Mouse (Mus musculus) cerebellum, adult 2 months (tissue): ENCODE data around the gene Hnf4a. TPM values are rescaled to one million over a fixed set of nuclear protein-coding genes. Genes with fewer than 3 reads are reported as not detected.

Source experiments
- DNase-seq, 2 experiments: peaks; one replicate each; pipeline ENCODE4 v3.0.0; 2021
- H3K27ac ChIP-seq: fragments of 200-500 bp; 2 replicates; pipeline ENCODE4 v1.5.1; 2012; ENCODE audit warnings: low read length, control low read depth, inconsistent platforms; ENCODE audit not compliant: insufficient read depth
- H3K27me3 ChIP-seq: fragments of 200-500 bp; 2 replicates; pipeline ENCODE4 v1.6.1; 2012; ENCODE audit warnings: inconsistent platforms, mild to moderate bottlenecking, low read length, moderate library complexity; ENCODE audit not compliant: control insufficient read depth, insufficient read depth
- H3K4me1 ChIP-seq: fragments of 200-500 bp; 2 replicates; pipeline ENCODE4 v1.6.1; 2011; ENCODE audit warnings: low read length; ENCODE audit not compliant: control insufficient read depth, insufficient read depth
- H3K4me3 ChIP-seq: fragments of 200-500 bp; replicated peaks from 2 replicates; pipeline ENCODE3; 2011; ENCODE audit warnings: mild to moderate bottlenecking, low read depth, low read length, control low read depth; ENCODE audit not compliant: insufficient read depth
- CTCF ChIP-seq: fragments of 200-500 bp; IDR thresholded peaks from 2 replicates; pipeline ENCODE4 v1.5.1; 2011; ENCODE audit warnings: low read depth, mild to moderate bottlenecking, control low read depth, low read length, moderate library complexity, borderline replicate concordance; ENCODE audit not compliant: insufficient read depth
- POLR2A ChIP-seq: fragments of 200-500 bp; IDR thresholded peaks from 2 replicates; pipeline ENCODE4 v1.6.1; 2011; ENCODE audit warnings: low read length, control low read depth, borderline replicate concordance; ENCODE audit not compliant: insufficient read depth
- WGBS: fragments of 180-500 bp; shearing (Covaris S2); methylation state at CpG from one replicate; pipeline ENCODE4 v1.1.7; 2018; 5-methylcytosine and 5-hydroxymethylcytosine counted together
- polyA plus RNA-seq: library from polyadenylated mRNA; depleted of rRNA; stranded (reverse); fragments of >200 nt; gene quantifications from 2 replicates; pipeline ENCODE4 v1.2.3, GENCODE M21; 2012

Hnf4a gene
- polyA plus RNA-seq, 1 experiment = 0.03 TPM

- WGBS = 53% methylated on average over 1 of the region's 1 CpGs
Measured at GRCm38 (mm10) chr2:163558548-163558947, 51.9 kb downstream of the Hnf4a start.

GRCm38 (mm10) chr2:163559236-163559635 lies 52.6 kb downstream of the Hnf4a start:
- no peak for DNase-seq
- WGBS = 93% methylated on average over 5 of the region's 5 CpGs
- Histone ChIP-seq H3K27me3 (no peaks in the 10 kb centered on the region), H3K4me3 (no peak overlapping the region), H3K4me1 (no peaks in the 10 kb centered on the region), H3K27ac (no peak overlapping the region)
- TF ChIP-seq CTCF (no peak), POLR2A (no peak)

More at GRCm38 (mm10) chr2:163558548-163558947, 51.9 kb downstream of the Hnf4a start:
- Histone ChIP-seq H3K4me1 (no peaks in the 10 kb centered on the region), H3K27ac (no peak overlapping the region), H3K4me3 (no peak overlapping the region), H3K27me3 (no peaks in the 10 kb centered on the region)
- no peak for DNase-seq
- no peak for TF ChIP-seq POLR2A

- Histone ChIP-seq H3K4me1 (no peaks in the 10 kb centered on the region), H3K4me3 (no peak overlapping the region), H3K27me3 (no peaks in the 10 kb centered on the region), H3K27ac (no peak overlapping the region)
- 79% methylated on average over 3 of the region's 3 CpGs for WGBS
- TF ChIP-seq CTCF = no peak
- no peak for TF ChIP-seq POLR2A
- no peak for DNase-seq
Measured at GRCm38 (mm10) chr2:163560247-163560646, 53.6 kb downstream of the Hnf4a start.

DNA sequence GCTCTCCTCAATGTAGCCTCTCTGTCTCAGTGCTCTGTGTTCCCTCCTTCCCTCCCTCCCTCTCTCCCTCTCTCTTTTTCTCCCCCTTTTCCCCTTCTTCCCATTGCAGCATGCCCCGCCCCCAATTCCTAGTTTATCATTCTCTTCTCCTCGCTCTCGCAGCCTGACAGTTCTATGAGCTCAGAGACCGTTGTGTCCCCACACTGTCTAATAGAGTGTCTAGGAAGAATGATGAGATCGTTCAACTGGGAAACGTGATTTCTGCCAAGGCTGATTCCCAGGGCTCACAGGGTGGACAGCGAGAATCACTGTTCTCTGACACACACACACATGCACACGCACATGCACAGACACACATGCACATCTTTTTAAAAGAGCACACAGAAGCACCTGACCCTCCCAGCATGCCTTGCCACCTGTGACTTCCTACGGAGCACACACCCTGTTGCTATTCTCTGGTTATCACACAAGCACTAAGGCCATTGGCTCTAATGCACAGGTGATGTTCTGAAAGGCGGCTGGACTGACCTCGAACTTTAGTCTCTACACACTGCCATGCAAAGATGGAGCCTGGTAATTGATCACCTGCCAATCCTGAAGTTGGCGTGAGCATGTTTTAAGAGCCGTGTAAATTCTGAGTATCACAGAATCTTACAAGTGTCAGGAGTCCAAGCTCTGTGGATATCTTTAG lies 54.8 kb downstream of the Hnf4a start:
- WGBS = 59% methylated on average over 13 of the region's 13 CpGs
- no peak for DNase-seq
- no peaks in the 10 kb centered on the region for H3K27me3 ChIP-seq
- no peak overlapping the region for H3K4me3 ChIP-seq
- H3K27ac ChIP-seq = no peak overlapping the region
- TF ChIP-seq CTCF = no peak
- no peak for TF ChIP-seq POLR2A
- no peaks in the 10 kb centered on the region for H3K4me1 ChIP-seq

DNA sequence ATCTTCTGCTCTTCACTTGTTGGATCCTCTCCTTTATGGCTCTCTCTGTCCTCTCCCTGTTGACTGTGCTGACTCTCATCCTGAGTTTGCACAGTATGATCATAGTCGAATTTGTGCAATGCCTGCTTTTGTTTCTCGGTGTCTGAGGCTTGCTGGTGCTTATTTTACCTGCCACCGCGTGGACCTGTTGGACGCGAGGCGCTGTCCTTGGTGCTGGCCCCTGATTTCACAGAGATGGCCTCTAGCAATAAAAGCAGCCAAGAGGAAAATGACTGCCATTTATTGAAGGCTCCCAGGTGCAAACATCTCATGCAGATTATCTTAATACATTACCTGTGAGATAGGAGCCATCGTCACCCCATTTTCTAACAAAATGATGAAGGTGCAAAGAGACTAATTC lies 58.0 kb downstream of the Hnf4a start:
- Histone ChIP-seq H3K4me1 (no peaks in the 10 kb centered on the region), H3K27me3 (no peaks in the 10 kb centered on the region), H3K4me3 (no peak overlapping the region), H3K27ac (no peak overlapping the region)
- no peak for TF ChIP-seq CTCF
- TF ChIP-seq POLR2A = no peak
- DNase-seq = no peak
- 50% methylated on average over 8 of the region's 8 CpGs for WGBS

- TF ChIP-seq POLR2A (no peak), CTCF (no peak)
- 81% methylated on average over 3 of the region's 3 CpGs for whole genome bisulfite sequencing
- Histone ChIP-seq H3K27ac (no peak overlapping the region), H3K27me3 (no peaks in the 10 kb centered on the region), H3K4me3 (no peak overlapping the region), H3K4me1 (no peaks in the 10 kb centered on the region)
- DNase-seq = no peak
Measured at GRCm38 (mm10) chr2:163574321-163574720, 67.7 kb downstream of the Hnf4a start.

- no peak for DNase-seq
- Histone ChIP-seq H3K27ac (no peak overlapping the region), H3K4me3 (no peak overlapping the region), H3K27me3 (no peaks in the 10 kb centered on the region), H3K4me1 (no peaks in the 10 kb centered on the region)
- TF ChIP-seq POLR2A (no peak), CTCF (no peak)
- 25% methylated on average over 11 of the region's 11 CpGs for WGBS
Measured at GRCm38 (mm10) chr2:163575248-163575647, 68.6 kb downstream of the Hnf4a start.

DNA sequence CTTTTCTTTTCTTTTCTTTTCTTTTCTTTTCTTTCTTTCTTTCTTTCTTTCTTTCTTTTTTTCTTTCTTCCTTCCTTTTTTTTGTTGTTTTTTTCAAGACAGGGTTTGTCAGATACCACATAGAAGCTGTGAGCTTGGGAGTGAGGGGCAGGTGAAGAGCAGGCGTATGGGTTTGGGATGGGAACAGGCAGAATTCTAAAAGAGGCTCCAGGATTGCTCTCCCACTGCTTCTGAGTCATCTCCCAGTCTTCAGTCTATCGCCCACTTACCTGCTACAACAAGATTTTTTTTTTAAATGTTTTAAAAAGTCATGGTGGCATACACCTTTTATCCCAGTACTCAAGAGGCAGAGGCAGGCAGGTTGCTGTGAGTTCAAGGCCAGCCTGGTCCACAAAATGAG lies 71.4 kb downstream of the Hnf4a start:
- no peaks in the 10 kb centered on the region for H3K27me3 ChIP-seq
- peaks cover under 1% of the 10 kb centered on the region; the same call in 1 of the 2 replicates for H3K4me1 ChIP-seq
- no peak for DNase-seq
- no peak overlapping the region for H3K4me3 ChIP-seq
- TF ChIP-seq CTCF = no peak
- TF ChIP-seq POLR2A = no peak
- no peak overlapping the region for H3K27ac ChIP-seq
- WGBS = 95% methylated on average over 2 of the region's 2 CpGs
